Mouse (Mus musculus) heart, postnatal 36 days (tissue): ENCODE measurements around the gene Dhrs11. TPM values are rescaled to one million over a fixed set of nuclear protein-coding genes. Genes with fewer than 3 reads are reported as not detected.
A peak's percentile ranks its signal among the peaks of the same experiment; 100 is the strongest.
"Not testable (repeated sequence)": the region's sequence is repeated elsewhere in the genome, so short reads cannot be mapped to it uniquely, and the experiment has no call there.

Source experiments
- DNase-seq, 2 experiments: peaks; one replicate each; pipeline ENCODE4 v3.0.0; 2021 to 2022
- intact Hi-C: fragments of 180-260 bp; cut with DNase I; formaldehyde crosslinking; loops from one replicate; pipeline ENCODE4 v1.15.1; 2025
- total RNA-seq, 2 experiments: library from RNA; stranded (reverse); gene quantifications; 2 replicates each; pipeline ENCODE4 v1.2.3; 2021

The Dhrs11 gene
- 100 to 1,000 TPM; 102 to 108 TPM for total RNA-seq

- peak; percentile 96 to 98 for DNase-seq
- intact Hi-C loops: loop anchor here (2.0 kb wide), 1 partner anchor 42 kb away; the partner anchor contains the start of gene Ggnbp2
These were observed at the start of gene Dhrs11 for GRCm38 (mm10) chr11:84828516-84829399. Gene Dhrs11, minus strand, starts transcription at chr11:84828994.

GRCm38 (mm10) chr11:84876020-84876419 lies 47.2 kb upstream of the Dhrs11 start:
- DNase-seq, intact Hi-C loops: not testable (repeated sequence)

- DNase-seq: no peak
- intact Hi-C loops: no loop called here
These were observed 44.4 kb upstream of the Dhrs11 start for GRCm38 (mm10) chr11:84873042-84873833.

GRCm38 (mm10) chr11:84871548-84872069 lies 42.8 kb upstream of the Dhrs11 start:
- no peak for DNase-seq
- intact Hi-C loops: loop anchor here (2.0 kb wide), 2 partner anchors 43 to 51 kb away; partner anchors contain the start of gene Dhrs11

GRCm38 (mm10) chr11:84871046-84871445 lies 42.3 kb upstream of the Dhrs11 start:
- intact Hi-C loops: loop anchor here (2.0 kb wide), 2 partner anchors 42 to 50 kb away; partner anchors contain the start of gene Dhrs11
- DNase-seq: no peak

GRCm38 (mm10) chr11:84870337-84871043 lies 41.7 kb upstream of the Dhrs11 start, which contains the start of gene Ggnbp2:
Gene Ggnbp2, minus strand, starts transcription at chr11:84870817.
- intact Hi-C loops: loop anchor here (2.0 kb wide), 2 partner anchors 42 to 50 kb away; partner anchors contain the start of gene Dhrs11

GRCm38 (mm10) chr11:84869537-84870232 lies 40.9 kb upstream of the Dhrs11 start:
- intact Hi-C loops: loop anchor here (2.0 kb wide), 2 partner anchors 41 to 49 kb away; partner anchors contain the start of gene Dhrs11

More at GRCm38 (mm10) chr11:84870337-84871043, 41.7 kb upstream of the Dhrs11 start, which contains the start of gene Ggnbp2:
- DNase-seq: peak; percentile 91 to 98

GRCm38 (mm10) chr11:84868786-84869259 lies 40.0 kb upstream of the Dhrs11 start:
- intact Hi-C loops: no loop called here
- DNase-seq: no peak

More at GRCm38 (mm10) chr11:84869537-84870232, 40.9 kb upstream of the Dhrs11 start:
- DNase-seq: peak; percentile 84 to 87

GRCm38 (mm10) chr11:84867586-84867985 lies 38.8 kb upstream of the Dhrs11 start:
- intact Hi-C loops: loop anchor here (2.0 kb wide), 1 partner anchor 13 kb away; the partner anchor contains the start of genes Myo19 and Pigw
- no peak for DNase-seq

GRCm38 (mm10) chr11:84865268-84865667 lies 36.5 kb upstream of the Dhrs11 start:
- intact Hi-C loops: no loop called here
- no peak for DNase-seq

- no peak for DNase-seq
- intact Hi-C loops: no loop called here
These were observed 26.5 kb upstream of the Dhrs11 start for GRCm38 (mm10) chr11:84855285-84855684.

- intact Hi-C loops: no loop called here
- no peak for DNase-seq
These were observed 18.8 kb upstream of the Dhrs11 start for GRCm38 (mm10) chr11:84847475-84848090.

GRCm38 (mm10) chr11:84846741-84847474 lies 18.1 kb upstream of the Dhrs11 start:
- no peak for DNase-seq
- intact Hi-C loops: no loop called here

- DNase-seq: no peak
- intact Hi-C loops: no loop called here
These were observed 10.5 kb upstream of the Dhrs11 start for GRCm38 (mm10) chr11:84839330-84839729.

GRCm38 (mm10) chr11:84829495-84829894 lies 701 bp upstream of the Dhrs11 start:
- intact Hi-C loops: loop anchor here (2.0 kb wide), 1 partner anchor 41 kb away; the partner anchor contains the start of gene Ggnbp2

GRCm38 (mm10) chr11:84827901-84828503 lies 792 bp downstream of the Dhrs11 start:
- intact Hi-C loops: loop anchor here (2.0 kb wide), 1 partner anchor 43 kb away; the partner anchor contains the start of gene Ggnbp2
- DNase-seq: no peak

More at GRCm38 (mm10) chr11:84829495-84829894, 701 bp upstream of the Dhrs11 start:
- not testable (repeated sequence) for DNase-seq

GRCm38 (mm10) chr11:84827492-84827891 lies 1.3 kb downstream of the Dhrs11 start:
- intact Hi-C loops: no loop called here
- DNase-seq: no peak
